Mouse (Mus musculus): ENCODE results near the gene Zfp74. TPM values are rescaled to one million over a fixed set of nuclear protein-coding genes. Genes with fewer than 3 reads are reported as not detected.

Gene Zfp74
- polyA plus RNA-seq, 1 experiment from 2014 or later: 1.5 TPM

DNA sequence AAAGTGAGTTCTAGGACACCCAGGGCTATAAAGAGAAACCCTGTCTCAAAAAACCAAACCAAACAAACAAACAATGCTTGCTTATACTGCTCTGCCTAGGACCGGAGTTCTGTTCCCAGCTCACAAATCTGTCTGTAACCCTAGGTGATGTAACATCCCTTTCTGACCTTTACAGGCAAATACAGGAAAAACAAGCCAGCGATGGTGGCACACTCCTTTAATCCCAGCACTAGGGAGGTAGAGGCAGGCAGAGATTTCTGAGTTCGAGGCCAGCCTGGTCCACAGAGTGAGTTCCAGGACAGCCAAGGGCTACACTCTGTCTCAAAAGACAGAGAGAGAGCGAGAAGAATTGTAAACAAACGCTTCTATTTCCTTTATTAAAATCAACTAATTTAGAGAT, 46.7 kb downstream of the Zfp74 start:
- no peak overlapping the region for H3K4me3 ChIP-seq (ENCODE audit: low read depth, low read length)
- H3K27ac ChIP-seq (ENCODE audit: low read length): no peak overlapping the region
- 68% methylated on average over 5 of the region's 5 CpGs for WGBS (ENCODE audit: insufficient replicate concordance)
- no peaks in the 10 kb centered on the region for H3K36me3 ChIP-seq (ENCODE audit: control insufficient read depth, insufficient read depth)
- H3K4me2 ChIP-seq (ENCODE audit: low read depth, low read length): no peak overlapping the region
- no peaks in the 10 kb centered on the region for H3K27me3 ChIP-seq (ENCODE audit: control insufficient read depth, insufficient read depth, low read depth, low read length)
- no peaks in the 10 kb centered on the region for H3K9me3 ChIP-seq (replicated peaks; ENCODE audit: control insufficient read depth, low read length)
- H3K9ac ChIP-seq (ENCODE audit: low read depth, low read length): no peak overlapping the region
- ATAC-seq (ENCODE audit: low read depth): no peak
- no peaks in the 10 kb centered on the region; the same call in 1 of the 2 replicates for H3K4me1 ChIP-seq (ENCODE audit: control insufficient read depth, low read depth, low read length)

DNA sequence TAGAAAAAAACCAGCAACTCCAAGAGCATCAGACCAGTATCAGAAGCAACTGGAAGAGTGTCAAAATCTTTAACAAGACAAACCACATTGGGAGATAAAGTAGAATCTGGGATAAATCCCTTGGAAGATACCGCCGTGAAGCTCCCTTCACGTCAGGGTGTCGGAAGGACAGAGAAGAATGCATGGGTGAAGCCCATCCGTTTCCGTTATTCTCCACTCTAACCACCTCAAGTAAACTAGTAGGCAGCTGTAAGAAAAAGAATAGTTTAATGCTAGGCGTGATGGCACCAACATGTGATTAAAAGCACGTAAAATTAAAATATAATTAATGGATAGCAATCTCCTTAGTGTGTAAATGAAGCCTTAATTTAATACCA, 47.2 kb downstream of the Zfp74 start:
- peak overlapping the region; percentile 80 for H3K27ac ChIP-seq (ENCODE audit: low read length)
- H3K9ac ChIP-seq (ENCODE audit: low read depth, low read length): no peak overlapping the region; the same call in 1 of the 2 replicates
- H3K4me3 ChIP-seq (ENCODE audit: low read depth, low read length): peak overlapping the region; percentile 73
- no peaks in the 10 kb centered on the region for H3K27me3 ChIP-seq (ENCODE audit: control insufficient read depth, insufficient read depth, low read depth, low read length)
- H3K4me2 ChIP-seq (ENCODE audit: low read depth, low read length): peak overlapping the region; percentile 73
- no peaks in the 10 kb centered on the region; the same call in 1 of the 2 replicates for H3K4me1 ChIP-seq (ENCODE audit: control insufficient read depth, low read depth, low read length)
- H3K9me3 ChIP-seq (replicated peaks; ENCODE audit: control insufficient read depth, low read length): no peaks in the 10 kb centered on the region
- WGBS (ENCODE audit: insufficient replicate concordance): 28% methylated on average over 8 of the region's 8 CpGs
- no peak for ATAC-seq (ENCODE audit: low read depth)
- no peaks in the 10 kb centered on the region for H3K36me3 ChIP-seq (ENCODE audit: control insufficient read depth, insufficient read depth)

DNA sequence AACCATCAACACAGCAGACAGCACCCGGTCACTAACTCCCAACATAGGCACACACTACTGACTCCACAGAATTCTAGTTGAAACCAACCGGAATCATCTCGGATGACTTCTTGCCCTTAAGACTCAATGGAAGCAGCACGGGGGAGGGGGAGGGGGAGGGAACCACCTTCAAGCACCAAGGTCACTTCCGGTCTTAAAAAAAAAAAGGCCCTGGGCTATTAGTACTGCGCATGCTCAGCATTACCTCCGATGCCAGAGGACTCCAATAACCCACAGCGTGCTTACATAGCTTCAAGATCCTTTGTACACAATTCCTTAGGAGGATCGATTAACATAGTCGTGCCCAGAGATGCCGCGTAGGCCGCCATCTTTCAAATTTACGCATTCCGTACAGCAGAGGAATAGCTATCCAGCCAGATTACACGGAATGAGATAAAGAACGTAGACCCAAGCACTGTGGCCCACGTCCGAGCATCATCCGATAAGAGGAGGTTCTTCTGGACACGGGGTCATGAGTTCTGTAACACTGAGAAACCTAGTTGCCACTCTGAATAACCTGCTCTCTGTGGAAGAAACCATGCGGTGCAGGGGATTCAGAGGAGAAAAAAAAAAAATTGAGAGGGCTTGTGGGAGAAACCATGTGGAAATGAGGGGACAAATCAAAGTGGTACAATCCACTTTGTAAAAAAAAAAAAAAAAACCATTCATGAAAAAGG, 47.8 kb downstream of the Zfp74 start, which contains the start of gene Zfp27:
Zfp27 (minus strand) TSS at position 607 of the 716 bp plus-strand sequence.
- Histone ChIP-seq H3K4me3 (ENCODE audit: low read depth, low read length) (peak within 1 kb of the TSS; percentile 73), H3K4me1 (ENCODE audit: control insufficient read depth, low read depth, low read length) (no peaks in the 10 kb centered on the region; the same call in 1 of the 2 replicates), H3K9ac (ENCODE audit: low read depth, low read length) (peak within 1 kb of the TSS; percentile 66), H3K4me2 (ENCODE audit: low read depth, low read length) (peak within 1 kb of the TSS; percentile 73), H3K27ac (ENCODE audit: low read length) (peak within 1 kb of the TSS; percentile 80), H3K36me3 (ENCODE audit: control insufficient read depth, insufficient read depth) (no peaks in the 10 kb centered on the region), H3K9me3 (replicated peaks; ENCODE audit: control insufficient read depth, low read length) (no peaks in the 10 kb centered on the region), H3K27me3 (ENCODE audit: control insufficient read depth, insufficient read depth, low read depth, low read length) (no peaks in the 10 kb centered on the region)
- ATAC-seq (ENCODE audit: low read depth): peak; percentile 77
- WGBS (ENCODE audit: insufficient replicate concordance): under 1% methylated on average over 22 of the region's 22 CpGs

DNA sequence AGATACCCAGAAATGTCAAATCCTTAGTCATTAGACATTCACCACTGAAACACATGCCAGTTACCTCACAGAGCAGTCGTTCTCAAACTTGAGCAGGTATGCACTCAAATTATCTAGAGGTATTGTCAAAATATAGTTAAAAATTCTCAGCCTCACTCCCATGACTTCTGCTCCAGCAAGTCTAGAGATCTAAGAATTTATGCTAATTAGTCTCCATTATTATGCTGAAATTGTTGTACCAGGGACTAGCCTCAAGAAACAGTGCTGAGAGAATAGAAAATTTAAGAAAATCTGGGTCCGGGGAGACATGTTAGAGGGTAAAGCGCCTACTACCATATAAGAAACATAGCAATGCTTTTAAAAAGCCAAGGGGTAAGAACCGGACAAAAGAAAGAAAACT, 49.8 kb downstream of the Zfp74 start:
- H3K4me2 ChIP-seq (ENCODE audit: low read depth, low read length): no peak overlapping the region
- 73% methylated on average over 4 of the region's 4 CpGs for WGBS (ENCODE audit: insufficient replicate concordance)
- no peak overlapping the region for H3K27ac ChIP-seq (ENCODE audit: low read length)
- H3K4me1 ChIP-seq (ENCODE audit: control insufficient read depth, low read depth, low read length): no peaks in the 10 kb centered on the region; the same call in 1 of the 2 replicates
- no peaks in the 10 kb centered on the region for H3K9me3 ChIP-seq (replicated peaks; ENCODE audit: control insufficient read depth, low read length)
- peaks cover 4% of the 10 kb centered on the region; the same call in 1 of the 2 replicates for H3K36me3 ChIP-seq (ENCODE audit: control insufficient read depth, insufficient read depth)
- no peak overlapping the region for H3K4me3 ChIP-seq (ENCODE audit: low read depth, low read length)
- H3K9ac ChIP-seq (ENCODE audit: low read depth, low read length): no peak overlapping the region
- ATAC-seq (ENCODE audit: low read depth): no peak
- no peaks in the 10 kb centered on the region for H3K27me3 ChIP-seq (ENCODE audit: control insufficient read depth, insufficient read depth, low read depth, low read length)

DNA sequence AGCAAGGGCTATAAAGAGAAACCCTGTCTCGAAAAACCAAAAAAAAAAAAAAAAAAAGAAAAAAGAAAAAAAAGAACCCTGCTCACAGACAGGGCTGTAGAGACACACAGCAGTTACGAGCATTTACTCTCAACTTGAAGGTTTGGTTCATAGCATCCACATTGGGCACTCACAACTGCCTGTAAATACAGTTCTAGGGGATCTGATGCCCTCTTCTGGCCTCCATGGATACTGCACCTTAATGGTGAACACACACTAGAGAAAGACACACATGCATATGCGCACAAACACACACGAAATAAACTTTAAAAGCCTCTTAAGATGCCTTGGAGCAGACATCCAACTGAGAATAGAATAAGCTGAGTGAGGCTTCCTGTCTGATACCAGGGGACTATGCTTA, 55.5 kb downstream of the Zfp74 start:
- Histone ChIP-seq H3K9ac (ENCODE audit: low read depth, low read length) (no peak overlapping the region), H3K27me3 (ENCODE audit: control insufficient read depth, insufficient read depth, low read depth, low read length) (no peaks in the 10 kb centered on the region), H3K36me3 (ENCODE audit: control insufficient read depth, insufficient read depth) (peaks cover 50% of the 10 kb centered on the region), H3K4me1 (ENCODE audit: control insufficient read depth, low read depth, low read length) (no peaks in the 10 kb centered on the region), H3K4me2 (ENCODE audit: low read depth, low read length) (no peak overlapping the region), H3K9me3 (replicated peaks; ENCODE audit: control insufficient read depth, low read length) (peaks cover 26% of the 10 kb centered on the region), H3K27ac (ENCODE audit: low read length) (no peak overlapping the region), H3K4me3 (ENCODE audit: low read depth, low read length) (no peak overlapping the region)
- WGBS (ENCODE audit: insufficient replicate concordance): 73% methylated on average over 4 of the region's 4 CpGs
- ATAC-seq (ENCODE audit: low read depth): no peak

DNA sequence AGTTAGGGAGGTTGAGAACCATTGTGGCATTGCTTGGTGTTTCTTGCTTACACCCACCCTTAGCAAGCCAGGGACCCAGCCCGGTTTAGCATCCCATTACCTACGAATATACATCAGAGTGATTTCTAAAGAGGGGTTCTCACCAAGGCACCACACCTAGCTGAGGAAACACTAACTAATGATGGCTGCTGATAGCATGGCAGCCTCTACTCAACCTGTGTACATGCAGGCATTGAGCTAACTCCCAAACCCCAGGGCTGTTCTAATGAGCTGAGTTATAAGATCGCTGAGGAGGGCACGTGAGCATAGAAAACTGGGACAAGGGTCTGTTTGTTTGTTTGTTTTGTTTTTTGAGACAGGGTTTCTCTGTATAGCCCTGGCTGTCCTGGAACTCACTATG, 61.1 kb downstream of the Zfp74 start:
- H3K27ac ChIP-seq (ENCODE audit: low read length): no peak overlapping the region
- H3K36me3 ChIP-seq (ENCODE audit: control insufficient read depth, insufficient read depth): peaks cover 39% of the 10 kb centered on the region
- H3K9ac ChIP-seq (ENCODE audit: low read depth, low read length): no peak overlapping the region
- no peak overlapping the region for H3K4me2 ChIP-seq (ENCODE audit: low read depth, low read length)
- no peak for ATAC-seq (ENCODE audit: low read depth)
- no peaks in the 10 kb centered on the region for H3K27me3 ChIP-seq (ENCODE audit: control insufficient read depth, insufficient read depth, low read depth, low read length)
- H3K4me3 ChIP-seq (ENCODE audit: low read depth, low read length): no peak overlapping the region
- H3K9me3 ChIP-seq (replicated peaks; ENCODE audit: control insufficient read depth, low read length): peaks cover 34% of the 10 kb centered on the region
- WGBS (ENCODE audit: insufficient replicate concordance): 90% methylated on average over 4 of the region's 4 CpGs
- H3K4me1 ChIP-seq (ENCODE audit: control insufficient read depth, low read depth, low read length): no peaks in the 10 kb centered on the region

DNA sequence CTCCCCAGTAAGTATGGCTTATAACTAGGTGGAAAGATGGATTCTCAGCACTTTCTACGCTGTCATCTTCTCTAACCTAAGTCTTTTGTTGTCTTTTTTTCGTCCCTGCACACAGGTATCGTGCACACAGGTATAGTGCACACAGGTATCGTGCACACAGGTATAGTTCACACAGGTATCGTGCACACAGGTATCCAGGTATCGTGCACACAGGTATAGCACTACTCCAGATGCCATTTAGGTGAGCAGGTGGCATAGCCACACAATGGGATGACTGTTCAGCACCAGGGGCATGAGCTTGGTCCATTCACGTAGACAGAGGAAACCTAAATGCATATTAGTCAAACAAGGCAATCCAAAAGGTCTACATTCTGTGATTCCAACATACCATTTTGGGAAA, 63.4 kb downstream of the Zfp74 start:
- WGBS (ENCODE audit: insufficient replicate concordance): 80% methylated on average over 7 of the region's 7 CpGs
- no peaks in the 10 kb centered on the region for H3K27me3 ChIP-seq (ENCODE audit: control insufficient read depth, insufficient read depth, low read depth, low read length)
- H3K36me3 ChIP-seq (ENCODE audit: control insufficient read depth, insufficient read depth): peaks cover 26% of the 10 kb centered on the region
- H3K4me2 ChIP-seq (ENCODE audit: low read depth, low read length): no peak overlapping the region
- H3K4me3 ChIP-seq (ENCODE audit: low read depth, low read length): no peak overlapping the region
- no peak overlapping the region for H3K9ac ChIP-seq (ENCODE audit: low read depth, low read length)
- ATAC-seq (ENCODE audit: low read depth): no peak
- no peak overlapping the region for H3K27ac ChIP-seq (ENCODE audit: low read length)
- H3K9me3 ChIP-seq (replicated peaks; ENCODE audit: control insufficient read depth, low read length): peaks cover 33% of the 10 kb centered on the region
- H3K4me1 ChIP-seq (ENCODE audit: control insufficient read depth, low read depth, low read length): no peaks in the 10 kb centered on the region

DNA sequence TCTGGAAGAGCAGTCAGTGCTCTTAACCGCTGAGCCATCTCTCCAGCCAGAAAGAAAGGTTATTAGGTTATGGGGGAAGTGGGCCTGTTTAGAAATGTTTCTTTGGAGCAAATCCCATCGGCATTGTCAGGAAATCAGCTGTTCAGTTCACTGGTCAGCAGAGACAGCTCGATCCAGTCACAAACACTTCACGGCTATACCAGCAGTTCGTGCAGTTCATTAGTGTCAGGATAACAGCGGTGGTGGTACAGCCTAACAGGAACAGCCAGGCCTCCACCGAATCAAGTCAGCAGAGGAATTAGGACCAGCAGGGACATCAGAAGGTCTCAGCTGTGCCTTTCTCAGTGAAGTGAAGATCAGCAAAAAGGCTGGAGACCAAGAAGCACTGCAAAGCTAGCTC, 73.0 kb downstream of the Zfp74 start:
- no peak for ATAC-seq (ENCODE audit: low read depth)
- 68% methylated on average over 7 of the region's 7 CpGs for WGBS (ENCODE audit: insufficient replicate concordance)
- H3K4me2 ChIP-seq (ENCODE audit: low read depth, low read length): no peak overlapping the region
- no peak overlapping the region for H3K9ac ChIP-seq (ENCODE audit: low read depth, low read length)
- H3K27me3 ChIP-seq (ENCODE audit: control insufficient read depth, insufficient read depth, low read depth, low read length): no peaks in the 10 kb centered on the region
- H3K4me3 ChIP-seq (ENCODE audit: low read depth, low read length): no peak overlapping the region
- no peak overlapping the region for H3K27ac ChIP-seq (ENCODE audit: low read length)
- no peaks in the 10 kb centered on the region for H3K4me1 ChIP-seq (ENCODE audit: control insufficient read depth, low read depth, low read length)
- H3K9me3 ChIP-seq (replicated peaks; ENCODE audit: control insufficient read depth, low read length): no peaks in the 10 kb centered on the region; the same call in none of the 2 replicates
- no peaks in the 10 kb centered on the region for H3K36me3 ChIP-seq (ENCODE audit: control insufficient read depth, insufficient read depth)

All from liver, embryonic 16.5 days (tissue).